Mouse (Mus musculus): ENCODE measurements around the gene Maml3. TPM values are rescaled to one million over a fixed set of nuclear protein-coding genes. Genes with fewer than 3 reads are reported as not detected.

Maml3 gene
- total RNA-seq (2023): 4.2 and 7.2 TPM in 2 replicates

DNA sequence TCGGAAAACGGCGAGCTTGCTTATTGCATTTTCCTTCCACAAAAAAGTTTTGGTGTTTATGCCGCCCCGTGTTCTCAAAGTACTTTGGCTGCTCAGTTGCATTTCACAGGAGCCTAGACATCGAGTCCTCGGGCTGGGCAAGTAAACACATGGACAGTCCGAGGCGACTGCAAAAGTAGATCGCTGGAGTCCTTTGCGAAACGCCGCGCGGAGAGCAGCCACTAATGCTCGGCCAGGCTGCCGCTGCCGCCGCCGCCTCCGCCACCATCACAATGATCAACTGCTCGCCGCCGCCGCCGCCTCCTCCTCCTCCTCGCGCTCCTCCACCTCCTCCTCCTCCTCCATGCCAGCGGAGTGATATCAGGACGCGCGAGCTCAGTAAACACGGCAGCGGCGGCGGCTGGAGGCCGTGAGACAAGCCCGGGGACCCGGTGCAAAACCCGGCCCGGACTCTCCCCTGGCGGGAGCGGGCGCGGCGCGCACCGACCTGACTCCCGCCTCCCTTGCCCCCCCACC lies at the start of gene Maml3:
TSS of gene Maml3 (minus strand) at position 441 of the 516 bp plus-strand sequence.

DNA sequence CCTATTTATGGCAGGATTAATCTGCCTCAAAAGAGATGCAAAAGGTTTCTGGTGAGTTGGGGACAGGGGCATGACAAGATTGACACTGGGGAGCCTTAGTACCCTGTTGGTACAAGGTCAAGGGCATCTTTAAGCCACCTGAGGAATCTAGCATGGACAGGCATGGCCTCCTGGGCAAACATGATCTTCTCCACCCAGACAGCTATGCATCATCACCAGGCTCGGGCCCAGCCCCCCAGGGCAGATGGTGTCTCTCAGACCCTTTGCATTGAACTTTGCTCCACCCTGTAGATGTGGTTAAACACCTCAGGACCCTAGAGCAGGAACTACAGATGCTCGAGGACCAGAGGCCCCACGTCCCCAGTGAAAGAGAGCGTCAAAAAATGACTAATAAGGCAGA lies 444.8 kb downstream of the Maml3 start, which contains the start of gene Mgst2:
TSS of gene Mgst2 (plus strand) at position 301 of the 400 bp plus-strand sequence.

Other genes with a start within 250 kb of the Maml3 start
- gene Foxo1, start 163.3 kb upstream of the Maml3 start, total RNA-seq (2023): 2.2 and 3.5 TPM in 2 replicates